Mouse (Mus musculus): Measurements from ENCODE around the gene Adamtsl3.

GRCm38 (mm10) chr7:82329831-82330230 is 5.7 kb upstream of the Adamtsl3 start:
- TF ChIP-seq CTCF (IDR thresholded peaks at IDR 0.05; ENCODE audit: extremely low read depth, insufficient read depth, low read length) (no peak), POLR2A (IDR thresholded peaks at IDR 0.05; ENCODE audit: extremely low read depth, insufficient read depth, low read length) (no peak)

All from cortical plate, adult 2 months (tissue).